19 mouse cellular contexts compared by ENCODE assay signal in genomic region chr17:29688610-29689009, GRCm38 (mm10). TPM values are rescaled to one million over a fixed set of nuclear protein-coding genes. Genes with fewer than 3 reads are reported as not detected.
DNase-seq lines count a peak whose midpoint lies in the region; ATAC-seq and TF ChIP-seq lines count a peak whose summit lies in the region.
"Had no signal": no experiment of that assay in that cellular context is flagged by ENCODE, and none has a peak within 500 bp of the region (broad histone marks: within the 10 kb centered on the region; RNA-seq: fewer than 3 reads in every experiment).

No protein-coding gene starts in this region.

- H3K4me2 ChIP-seq in heart, embryonic 12.5 days: no peak overlapping the region
- H3K4me2 ChIP-seq in liver, embryonic 12.5 days: no peak overlapping the region
- no peak overlapping the region for H3K4me2 ChIP-seq in liver, postnatal 0 days (ENCODE audit: low read depth, low read length)
- H3K4me2 ChIP-seq: embryonic facial prominence, embryonic 13.5 days; liver, embryonic 15.5 days; midbrain, embryonic 12.5 days had no signal

- TF ChIP-seq CTCF in liver, postnatal 0 days (IDR thresholded peaks at IDR 0.05; ENCODE audit: low read depth): no peak
- TF ChIP-seq CTCF in lung, adult 2 months (IDR thresholded peaks at IDR 0.05; ENCODE audit: insufficient read depth, low read length): no peak

- H3K36me3 ChIP-seq in heart, embryonic 12.5 days: peaks cover 83% of the 10 kb centered on the region
- peaks cover 96% of the 10 kb centered on the region for H3K36me3 ChIP-seq in liver, embryonic 12.5 days
- H3K36me3 ChIP-seq in liver, postnatal 0 days (replicated peaks; ENCODE audit: insufficient read depth, low read length): peaks cover 81% of the 10 kb centered on the region

- peaks cover 40% of the 10 kb centered on the region for H3K4me1 ChIP-seq in heart, embryonic 12.5 days (replicated peaks)
- H3K4me1 ChIP-seq in liver, embryonic 12.5 days: peaks cover 63% of the 10 kb centered on the region
- peaks cover 6% of the 10 kb centered on the region; the same call in 1 of the 2 replicates for H3K4me1 ChIP-seq in liver, postnatal 0 days (ENCODE audit: insufficient read depth)
- H3K4me1 ChIP-seq in lung, adult 2 months (ENCODE audit: control insufficient read depth, insufficient read depth, low read length): no peaks in the 10 kb centered on the region
- H3K4me1 ChIP-seq: embryonic facial prominence, embryonic 13.5 days; midbrain, embryonic 12.5 days had no signal

- WGBS in heart, embryonic 12.5 days: 87% methylated on average over 10 of the region's 10 CpGs
- 94% methylated on average over 10 of the region's 10 CpGs for WGBS in liver, embryonic 12.5 days (ENCODE audit: insufficient replicate concordance)
- 97% methylated on average over 10 of the region's 10 CpGs for WGBS in liver, postnatal 0 days (ENCODE audit: insufficient replicate concordance)
- WGBS in lung, adult 2 months: 94% methylated on average over 10 of the region's 10 CpGs

- no peak for TF ChIP-seq POLR2A in lung, adult 2 months (IDR thresholded peaks at IDR 0.05; ENCODE audit: borderline replicate concordance, extremely low read depth, low read depth, low read length)

- 0 out of 2 replicates have a peak, but pooled peaks cover 4% of the 10 kb centered on the region for H3K9me3 ChIP-seq in heart, embryonic 12.5 days (replicated peaks)
- H3K9me3 ChIP-seq in liver, embryonic 12.5 days (replicated peaks): no peaks in the 10 kb centered on the region; the same call in 1 of the 2 replicates
- H3K9me3 ChIP-seq in liver, postnatal 0 days (ENCODE audit: low read length): no peaks in the 10 kb centered on the region
- H3K9me3 ChIP-seq: embryonic facial prominence, embryonic 13.5 days; liver, embryonic 15.5 days; midbrain, embryonic 12.5 days had no signal

- no peak for TF ChIP-seq EP300 in liver, postnatal 0 days (IDR thresholded peaks at IDR 0.05; ENCODE audit: low read depth)

- H3K4me3 ChIP-seq in heart, embryonic 12.5 days: no peak overlapping the region
- no peak overlapping the region for H3K4me3 ChIP-seq in liver, embryonic 12.5 days
- no peak overlapping the region for H3K4me3 ChIP-seq in liver, postnatal 0 days (ENCODE audit: low read depth, low read length)
- no peak overlapping the region for H3K4me3 ChIP-seq in lung, adult 2 months (replicated peaks; ENCODE audit: extremely low read depth, low read depth, low read length)
- H3K4me3 ChIP-seq: embryonic facial prominence, embryonic 13.5 days; liver, embryonic 15.5 days; midbrain, embryonic 12.5 days had no signal

- no peak for DNase-seq in heart, adult 18-20 months
- no peak for DNase-seq in liver, postnatal 0 days
- DNase-seq in cerebellum, adult 9-10 months: peak; percentile 71
- DNase-seq in lung, adult 2 months: no peak
- no peak for DNase-seq in urinary bladder, postnatal 25 days (ENCODE audit: low spot score)
- DNase-seq: adrenal gland, postnatal 36 days; gastrocnemius, postnatal 25 days; kidney, adult 11 months; lung, postnatal 10 days; retina, postnatal 1 day; right cerebral cortex, postnatal 4 days had no signal

- peak overlapping the region; percentile 68 for H3K27ac ChIP-seq in heart, embryonic 12.5 days (ENCODE audit: poor library complexity, severe bottlenecking)
- peak overlapping the region; percentile 32; the same call in 1 of the 2 replicates for H3K27ac ChIP-seq in liver, embryonic 12.5 days
- H3K27ac ChIP-seq in liver, postnatal 0 days (ENCODE audit: low read depth): no peak overlapping the region
- H3K27ac ChIP-seq: embryonic facial prominence, embryonic 13.5 days; kidney, postnatal 0 days; midbrain, embryonic 12.5 days; stomach, postnatal 0 days had no signal

- ATAC-seq in heart, embryonic 12.5 days (ENCODE audit: insufficient number of reproducible peaks, low FRiP score): no peak
- no peak for ATAC-seq in liver, embryonic 12.5 days
- ATAC-seq in liver, postnatal 0 days: no peak
- ATAC-seq: hindbrain, embryonic 16.5 days had no signal

- no peak overlapping the region for H3K9ac ChIP-seq in heart, embryonic 12.5 days
- no peak overlapping the region for H3K9ac ChIP-seq in liver, embryonic 12.5 days
- H3K9ac ChIP-seq in liver, postnatal 0 days (replicated peaks): no peak overlapping the region
- H3K9ac ChIP-seq: embryonic facial prominence, embryonic 13.5 days; liver, embryonic 15.5 days; midbrain, embryonic 12.5 days had no signal

- no peaks in the 10 kb centered on the region for H3K27me3 ChIP-seq in heart, embryonic 12.5 days (replicated peaks)
- no peaks in the 10 kb centered on the region for H3K27me3 ChIP-seq in liver, embryonic 12.5 days (replicated peaks)
- H3K27me3 ChIP-seq in liver, postnatal 0 days (ENCODE audit: insufficient read depth, low read length): no peaks in the 10 kb centered on the region
- H3K27me3 ChIP-seq: embryonic facial prominence, embryonic 13.5 days; liver, embryonic 15.5 days; midbrain, embryonic 12.5 days had no signal

RNA-seq across cellular contexts. Expression of gene Cmtr1, which starts 28.2 kb away (rescaled TPM):
- polyA plus RNA-seq in heart, embryonic 12.5 days (2016; fragmentation: Nextera tagmentation; extraction: Ambion mirVana): 123 and 124 TPM in 2 replicates
- total RNA-seq in heart, adult 18-20 months (2021): 10 to 100 TPM; 55.9 to 65.9 TPM
- 104 and 106 TPM in 2 replicates for polyA plus RNA-seq in liver, embryonic 12.5 days (2016; fragmentation: Nextera tagmentation; extraction: Ambion mirVana)
- 52.8 and 57.2 TPM in 2 replicates for polyA plus RNA-seq in liver, postnatal 0 days (2015; fragmentation: Nextera tagmentation; extraction: Ambion mirVana)
- polyA plus RNA-seq in lung, adult 2 months (2012; rRNA removed): 25.4 and 30.7 TPM in 2 replicates

RNA-seq across cellular contexts. Expression of gene Ccdc167, which starts 28.2 kb away (rescaled TPM):
- polyA plus RNA-seq in heart, embryonic 12.5 days (2016; fragmentation: Nextera tagmentation; extraction: Ambion mirVana): 15.8 and 16.0 TPM in 2 replicates
- total RNA-seq in heart, adult 18-20 months (2021): 10 to 100 TPM; 12.2 to 12.3 TPM
- polyA plus RNA-seq in liver, embryonic 12.5 days (2016; fragmentation: Nextera tagmentation; extraction: Ambion mirVana): 9.8 and 10.8 TPM in 2 replicates
- polyA plus RNA-seq in liver, postnatal 0 days (2015; fragmentation: Nextera tagmentation; extraction: Ambion mirVana): 4.2 and 4.6 TPM in 2 replicates
- polyA plus RNA-seq in lung, adult 2 months (2012; rRNA removed): 5.7 and 7.7 TPM in 2 replicates
